Mouse (Mus musculus): Measurements from ENCODE around the gene Otub1. TPM values are rescaled to one million over a fixed set of nuclear protein-coding genes. Genes with fewer than 3 reads are reported as not detected.

Otub1 gene
- 29.6 and 35.9 TPM in 2 replicates for polyA plus RNA-seq (2012; rRNA removed)

DNA sequence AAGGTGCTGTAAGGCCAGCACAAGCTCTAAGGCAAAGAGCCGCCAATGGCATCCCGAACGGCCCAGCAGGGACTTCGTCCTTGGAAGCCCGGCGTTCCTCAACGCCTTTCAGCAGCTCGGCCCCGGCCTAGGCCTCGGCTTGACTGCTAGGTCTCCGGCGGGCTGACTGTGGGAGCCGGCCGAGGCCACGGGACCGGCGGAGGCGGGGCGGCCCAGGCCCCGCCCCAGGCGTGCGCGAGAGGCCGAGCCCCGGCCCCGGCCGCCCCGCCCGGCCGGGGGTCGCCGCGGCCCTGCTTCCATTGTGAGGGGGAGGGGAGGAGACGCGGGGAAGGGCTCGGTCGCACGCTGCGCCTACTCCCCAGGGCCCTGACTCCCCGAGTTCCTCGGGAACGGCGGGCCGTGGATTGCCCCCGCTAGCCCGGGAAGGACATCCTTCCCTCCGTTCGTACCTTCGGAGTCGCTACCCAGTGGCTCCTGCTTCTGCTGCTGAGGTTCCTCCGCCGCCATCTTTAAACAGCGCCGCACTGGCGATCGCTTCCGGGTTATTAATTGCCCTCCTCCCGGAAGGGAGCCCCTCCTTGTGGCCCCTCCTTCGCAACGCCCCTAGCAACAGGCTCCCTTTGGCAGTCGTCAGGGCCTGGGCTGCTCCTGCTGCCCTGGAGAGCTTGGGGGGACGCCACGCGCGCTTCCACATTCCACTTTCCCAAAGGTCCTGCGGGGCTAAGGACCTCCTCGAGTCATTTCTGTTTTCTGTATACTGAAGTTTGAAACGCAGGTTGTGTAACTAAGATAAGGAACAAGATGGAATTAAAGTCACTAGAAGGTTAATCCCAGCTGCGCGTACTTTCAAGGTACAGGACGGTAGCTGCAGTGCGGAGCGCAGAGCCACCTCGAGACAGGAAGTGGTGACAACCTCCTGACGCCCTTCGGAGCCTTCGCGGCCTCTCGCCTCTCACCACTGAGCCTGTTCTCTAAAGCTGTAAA is at the start of gene Otub1:
Gene Otub1, minus strand, starts transcription at position 564 of the 984 bp plus-strand sequence.

GRCm38 (mm10) chr19:7240782-7241690 is 34.9 kb upstream of the Otub1 start, which contains the start of gene Naa40:
TSS of gene Naa40 (minus strand) at chr19:7241183.

DNA sequence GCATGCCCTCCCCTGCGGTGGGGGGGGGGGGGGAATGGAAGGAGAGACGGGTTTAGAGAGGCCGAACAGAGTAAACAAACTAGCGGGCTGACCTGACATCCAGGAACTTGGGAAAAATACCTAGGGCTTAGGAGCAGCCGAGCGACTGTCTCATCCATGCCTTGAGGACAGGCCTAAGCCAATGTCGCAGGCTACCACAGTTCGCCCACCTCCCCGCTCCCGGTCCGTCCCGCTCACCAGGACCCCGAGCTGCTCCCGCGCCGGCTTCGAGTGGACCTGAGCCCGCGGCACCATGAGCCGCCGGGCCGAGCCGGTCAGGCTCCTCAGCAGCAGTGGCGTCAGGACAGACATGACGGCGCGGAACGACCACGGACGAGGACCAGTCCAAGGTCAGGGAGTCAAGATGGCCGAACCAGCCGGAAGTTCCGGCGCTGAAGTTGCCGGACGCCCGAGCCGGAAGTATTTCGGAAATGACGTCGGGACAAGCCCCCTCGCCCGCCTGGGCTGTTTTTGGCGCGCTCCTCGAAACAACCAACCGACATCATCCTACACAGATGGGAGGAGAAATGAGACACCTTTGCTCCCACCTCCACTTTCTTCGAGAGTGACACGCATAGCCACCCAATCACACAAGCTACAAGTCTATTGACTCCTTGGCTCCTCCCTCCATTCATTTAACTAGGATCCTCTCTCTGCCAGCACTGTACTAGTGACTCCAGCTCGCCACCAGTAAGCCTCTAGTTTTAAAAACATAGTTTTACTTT is 11.2 kb upstream of the Otub1 start, which contains the start of gene Cox8a:
Gene Cox8a, minus strand, starts transcription at position 455 of the 764 bp plus-strand sequence.

Other genes with a start within 250 kb of the Otub1 start
- gene Ppp1r14b, start 231.3 kb downstream of the Otub1 start, polyA plus RNA-seq (2012; rRNA removed), result 68.9 and 77.1 TPM in 2 replicates
- gene Plcb3, start 229.8 kb downstream of the Otub1 start, polyA plus RNA-seq (2012; rRNA removed), result 7.1 and 7.7 TPM in 2 replicates
- gene Fkbp2, start 225.8 kb downstream of the Otub1 start, polyA plus RNA-seq (2012; rRNA removed), result 52.6 and 54.0 TPM in 2 replicates
- gene Vegfb, start 218.7 kb downstream of the Otub1 start, polyA plus RNA-seq (2012; rRNA removed), result 5.9 and 8.0 TPM in 2 replicates
- gene Dnajc4, start 213.7 kb downstream of the Otub1 start, polyA plus RNA-seq (2012; rRNA removed), result 7.8 and 8.6 TPM in 2 replicates
- 5.8 and 6.5 TPM in 2 replicates for gene Nudt22, start 210.2 kb downstream of the Otub1 start, polyA plus RNA-seq (2012; rRNA removed)
- gene Trpt1, start 210.2 kb downstream of the Otub1 start, polyA plus RNA-seq (2012; rRNA removed), result 1.7 and 1.9 TPM in 2 replicates
- gene Fermt3, start 186.8 kb downstream of the Otub1 start, polyA plus RNA-seq (2012; rRNA removed), result 51.7 and 61.6 TPM in 2 replicates
- gene Stip1, start 166.3 kb downstream of the Otub1 start, polyA plus RNA-seq (2012; rRNA removed), result 90.9 and 96.6 TPM in 2 replicates
- 3.9 and 4.1 TPM in 2 replicates for gene Macrod1, start 149.5 kb downstream of the Otub1 start, polyA plus RNA-seq (2012; rRNA removed)
- 0.01 and 0.03 TPM in 2 replicates for gene Flrt1, start 100.6 kb downstream of the Otub1 start, polyA plus RNA-seq (2012; rRNA removed)
- 256 and 259 TPM in 2 replicates for gene Cox8a, start 11.3 kb upstream of the Otub1 start, polyA plus RNA-seq (2012; rRNA removed)
- 14.9 and 18.8 TPM in 2 replicates for gene Naa40, start 34.9 kb upstream of the Otub1 start, polyA plus RNA-seq (2012; rRNA removed)
- 1.8 and 2.3 TPM in 2 replicates for gene Rcor2, start 61.0 kb upstream of the Otub1 start, polyA plus RNA-seq (2012; rRNA removed)
- gene Mark2, start 135.5 kb upstream of the Otub1 start, polyA plus RNA-seq (2012; rRNA removed), result 14.6 and 19.0 TPM in 2 replicates
- 2.9 and 3.1 TPM in 2 replicates for gene Spindoc, start 176.7 kb upstream of the Otub1 start, polyA plus RNA-seq (2012; rRNA removed)
- 5.8 and 6.2 TPM in 2 replicates for gene 2700081O15Rik, start 211.3 kb upstream of the Otub1 start, polyA plus RNA-seq (2012; rRNA removed)

Measured in liver, embryonic 14 days (tissue).